Mouse (Mus musculus) kidney, adult 2 months (tissue): Measurements from ENCODE around the gene Cecr2.

Source experiments
- CTCF ChIP-seq: fragments of 200-500 bp; conservative IDR thresholded peaks from 2 replicates; pipeline ENCODE4 v1.5.1; 2011; ENCODE audit warnings: low read depth, mild to moderate bottlenecking, control low read depth, low read length, moderate library complexity, mixed read lengths; ENCODE audit not compliant: insufficient read depth, insufficient read length
- POLR2A ChIP-seq: fragments of 200-500 bp; IDR thresholded peaks from one replicate; pipeline ENCODE4 v1.6.1; 2011; ENCODE audit warnings: low read depth, low read length, control low read depth

DNA sequence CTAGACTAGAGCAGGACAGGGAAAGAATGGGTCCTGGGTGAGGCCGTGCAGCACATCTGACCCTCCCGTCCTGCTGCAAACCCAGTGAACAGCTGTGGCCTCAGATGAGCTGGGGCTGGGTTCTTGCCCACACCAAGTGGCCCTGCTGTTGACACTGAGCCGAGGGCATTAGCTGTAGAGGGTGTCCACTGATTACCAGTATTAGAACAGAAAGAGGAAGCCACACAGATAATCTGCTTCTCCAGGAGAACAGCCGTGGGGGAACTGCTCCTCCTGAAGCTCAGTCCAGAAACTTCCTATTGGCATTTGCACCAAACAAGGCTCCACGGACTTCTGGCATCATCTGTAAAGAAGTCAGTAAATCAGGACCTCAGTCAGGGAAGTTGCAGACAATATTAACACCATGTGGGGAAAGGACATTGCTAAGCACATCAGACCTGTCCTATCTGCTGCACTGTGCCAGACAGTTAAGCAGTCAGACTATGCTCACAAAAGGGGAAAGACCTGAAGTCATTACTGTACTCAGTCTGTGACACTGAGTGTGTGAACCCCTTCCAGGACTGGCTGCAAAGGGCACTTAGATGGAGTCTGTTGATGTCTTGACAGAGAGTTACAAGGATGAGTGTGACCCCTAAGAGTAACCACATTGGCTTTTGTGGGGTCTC lies 129.4 kb downstream of the Cecr2 start:
- TF ChIP-seq POLR2A = no peak
- TF ChIP-seq CTCF = no peak
